Mouse (Mus musculus): ENCODE measurements around the gene Kif26b.

Kif26b gene

DNA sequence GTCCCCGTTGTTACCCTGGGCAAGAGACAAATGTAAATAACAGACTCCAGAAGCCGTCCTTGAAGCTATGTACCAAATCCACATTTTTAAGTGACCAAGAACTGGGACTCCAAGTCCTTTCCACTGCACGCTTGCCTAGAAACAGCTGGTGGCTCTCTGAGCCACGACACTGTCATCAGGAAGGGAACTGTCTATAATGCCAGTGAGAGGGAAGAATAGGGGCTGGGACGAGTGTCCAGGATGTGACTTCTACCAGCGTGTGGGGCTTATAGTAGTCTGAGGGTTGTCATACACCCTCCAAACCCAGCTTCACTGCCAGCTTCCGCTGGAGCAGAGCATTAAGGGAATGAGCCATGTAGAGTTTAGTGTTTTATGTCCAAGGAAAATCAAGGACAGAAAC lies 138.9 kb downstream of the Kif26b start:
- DNase-seq = no peak

DNA sequence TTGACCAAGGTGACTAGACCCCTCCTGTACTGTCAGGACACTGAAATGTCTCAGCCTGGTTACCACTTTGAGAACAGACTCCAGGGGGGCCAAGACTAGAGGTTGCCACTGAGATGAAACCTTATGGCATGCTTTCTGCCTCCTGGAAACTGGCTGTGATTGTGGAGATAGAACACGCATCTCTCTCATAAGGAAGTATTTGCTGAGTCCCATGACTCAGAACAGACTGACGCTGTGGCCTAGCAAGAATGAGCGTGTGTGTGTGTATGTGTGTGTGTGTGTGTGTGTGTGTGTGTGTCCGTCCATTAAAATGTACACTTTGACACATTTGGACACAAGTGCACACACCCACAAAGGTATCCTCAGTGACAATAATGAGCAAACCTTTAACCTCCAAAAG lies 140.0 kb downstream of the Kif26b start:
- peak in 1 of 2 experiments; percentile 14 for DNase-seq

DNA sequence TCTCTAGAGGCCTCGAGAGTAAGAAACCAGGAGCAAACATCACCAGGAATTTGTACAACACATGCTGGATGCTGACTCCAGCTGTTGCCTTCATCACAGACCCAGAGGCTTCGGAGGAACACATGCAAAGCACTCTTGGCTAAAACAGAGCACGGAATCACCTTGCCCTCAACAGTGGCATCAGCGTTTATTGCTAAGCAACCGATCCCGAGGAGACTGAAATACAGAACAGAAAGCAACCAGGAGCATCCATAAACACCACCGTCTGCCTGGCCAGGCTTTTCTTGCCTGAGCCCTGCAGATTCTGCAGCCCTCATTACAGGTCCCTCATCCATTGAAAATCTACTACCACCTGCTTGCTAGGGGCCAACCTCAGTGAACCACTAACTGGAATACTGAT lies 144.1 kb downstream of the Kif26b start:
- DNase-seq = no peak

DNA sequence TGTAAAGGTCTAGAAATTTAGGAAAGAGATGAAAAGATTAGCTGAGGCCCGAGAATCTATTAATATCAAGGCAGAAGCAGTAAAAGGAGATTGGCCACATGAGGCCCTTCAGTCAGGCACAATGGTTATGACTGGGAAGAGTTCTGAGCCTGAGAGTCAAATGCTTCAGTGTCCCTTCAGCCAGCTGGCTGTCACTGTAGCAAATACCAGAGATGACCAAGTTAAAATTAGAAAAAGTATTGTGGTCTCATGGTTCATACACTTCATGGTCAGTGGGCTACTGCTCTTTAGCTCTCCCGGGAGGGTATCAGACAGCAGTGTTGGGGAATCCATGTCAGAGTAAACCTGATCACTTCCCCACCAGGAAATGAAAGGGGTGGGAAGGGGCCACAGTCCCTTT lies 144.6 kb downstream of the Kif26b start:
- DNase-seq = no peak

DNA sequence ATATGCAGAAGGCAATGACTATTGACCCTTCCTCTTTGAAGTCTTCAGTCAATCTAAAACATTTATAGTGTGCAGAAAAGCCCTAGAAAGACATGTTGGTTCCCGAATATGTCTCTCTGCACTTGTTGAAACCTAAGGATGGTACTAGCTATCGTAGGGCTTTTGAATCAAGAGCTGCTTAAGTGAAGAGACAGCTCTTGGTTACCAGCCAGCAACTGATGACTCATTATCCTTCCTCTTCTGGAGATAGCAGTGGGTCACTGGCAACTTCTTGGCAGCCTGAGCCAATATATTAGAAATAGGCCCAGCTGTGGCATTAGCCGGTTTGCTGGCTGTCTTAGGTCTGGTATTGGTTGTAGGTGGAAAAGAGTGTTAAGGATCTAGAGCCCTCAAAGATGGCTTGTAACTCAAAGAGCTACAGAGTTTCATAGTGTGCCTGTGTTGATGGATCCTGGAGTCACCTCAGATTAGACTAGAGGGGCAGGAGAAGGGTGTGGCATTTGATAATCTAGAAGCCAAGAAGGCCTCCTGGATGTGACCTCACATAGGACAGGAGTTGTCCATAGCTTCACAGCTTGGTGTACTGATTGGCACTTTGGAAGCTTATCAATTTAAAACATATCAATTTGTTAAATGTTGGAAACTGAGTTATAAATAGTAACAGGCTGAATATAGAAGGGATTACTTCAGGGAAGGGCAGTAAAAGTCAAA lies 146.8 kb downstream of the Kif26b start:
- DNase-seq = peak; percentile 15 to 28

DNA sequence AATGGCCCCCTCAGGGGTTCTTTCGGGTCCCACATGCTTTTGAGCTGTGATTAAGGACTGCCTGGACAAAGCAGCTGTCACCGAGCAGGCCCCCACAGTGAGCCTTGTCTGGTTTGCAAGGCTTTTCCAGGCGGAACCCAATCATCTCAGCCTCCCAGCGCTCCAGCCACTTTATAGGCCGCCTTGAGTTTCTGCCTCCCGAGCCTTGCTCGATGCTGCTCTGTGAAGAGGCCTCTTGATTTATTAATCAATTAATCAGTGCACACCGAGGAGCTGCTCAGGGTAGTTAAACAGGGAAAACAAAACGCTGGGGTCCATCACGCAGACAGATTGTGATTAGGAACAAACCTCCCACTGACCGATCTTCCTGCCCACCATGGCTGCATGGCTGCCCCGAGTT lies 148.2 kb downstream of the Kif26b start:
- DNase-seq = no peak

DNA sequence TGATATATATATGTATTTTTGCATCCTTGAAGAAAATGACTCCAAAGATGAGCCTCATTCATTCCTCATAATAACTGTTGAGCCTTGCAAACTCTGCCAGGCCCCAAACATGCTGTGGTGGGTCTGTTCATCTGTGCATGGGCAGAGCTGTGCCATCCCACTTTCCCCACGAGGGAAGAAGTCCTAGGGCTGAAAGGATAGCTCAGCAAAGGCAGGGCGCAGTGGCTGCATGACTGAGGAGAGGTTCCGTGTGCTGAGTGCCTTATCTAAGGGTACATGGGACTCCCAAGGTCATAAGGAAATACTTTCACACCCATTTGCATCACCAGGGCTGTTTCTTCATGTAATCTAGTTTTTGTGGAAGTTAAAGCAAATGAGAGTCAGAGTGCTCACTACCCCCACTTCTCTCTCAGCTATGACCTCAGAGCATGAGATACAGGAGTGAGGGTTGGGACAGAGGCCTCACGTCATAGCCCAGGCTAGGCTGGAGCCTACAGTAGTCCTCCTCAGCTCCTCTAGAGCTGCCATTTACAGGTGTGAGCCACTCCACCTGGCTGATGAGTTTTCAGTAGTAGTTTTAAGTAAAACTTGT lies 148.8 kb downstream of the Kif26b start:
- no peak for DNase-seq

DNA sequence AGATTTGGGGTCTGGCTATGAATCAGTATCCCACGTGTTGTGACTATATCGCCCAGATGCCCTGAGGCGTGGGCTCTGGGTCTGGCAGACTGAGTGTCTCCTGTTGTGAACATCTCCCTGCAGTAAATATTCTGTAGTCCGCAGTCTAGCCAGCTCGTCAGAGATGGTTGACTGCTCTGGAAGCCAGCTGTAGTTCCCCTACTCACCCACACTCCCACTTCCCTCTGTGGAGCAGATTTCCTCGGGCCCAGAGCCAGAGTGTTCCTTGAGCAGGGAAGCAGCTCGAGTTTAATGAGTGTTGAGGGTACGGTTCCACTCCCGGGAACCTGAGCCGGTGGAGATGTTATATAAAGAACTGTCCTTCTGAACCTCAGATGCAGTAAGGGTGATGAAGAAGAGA lies 154.7 kb downstream of the Kif26b start:
- peak; percentile 30 to 52 for DNase-seq

DNA sequence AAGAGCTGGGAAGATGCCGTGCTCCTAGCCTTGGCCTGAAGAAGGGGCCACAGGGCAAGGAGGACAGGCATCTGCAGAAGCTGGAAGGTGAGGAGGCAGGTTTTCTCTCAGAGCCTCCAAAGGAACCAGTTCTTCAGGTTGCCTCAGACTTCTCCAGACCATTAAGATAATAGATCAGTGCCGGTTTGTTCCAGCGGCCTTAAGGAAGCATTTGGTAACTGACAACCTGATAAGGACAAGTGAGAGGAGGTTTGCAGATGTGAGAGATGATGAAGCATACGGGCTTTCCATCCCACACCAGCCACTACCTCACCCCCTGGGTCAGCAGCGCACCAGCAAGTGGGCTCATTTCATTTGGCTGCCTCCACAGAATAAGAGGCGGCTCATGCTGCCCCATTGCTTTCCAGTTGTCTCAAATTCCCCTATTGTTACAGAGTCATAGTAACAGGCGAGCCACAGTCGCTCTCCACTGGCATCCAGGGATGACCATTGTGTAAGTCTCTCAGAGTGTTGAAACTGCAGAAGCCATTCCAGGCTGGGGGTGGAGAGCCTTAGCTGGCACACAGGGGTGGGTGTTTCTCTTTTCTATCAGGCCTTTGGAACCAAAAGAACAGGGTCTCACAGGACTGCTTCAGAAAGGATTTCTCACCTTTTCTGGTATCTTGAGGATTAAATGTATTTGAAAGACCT lies 156.2 kb downstream of the Kif26b start:
- no peak for DNase-seq

DNA sequence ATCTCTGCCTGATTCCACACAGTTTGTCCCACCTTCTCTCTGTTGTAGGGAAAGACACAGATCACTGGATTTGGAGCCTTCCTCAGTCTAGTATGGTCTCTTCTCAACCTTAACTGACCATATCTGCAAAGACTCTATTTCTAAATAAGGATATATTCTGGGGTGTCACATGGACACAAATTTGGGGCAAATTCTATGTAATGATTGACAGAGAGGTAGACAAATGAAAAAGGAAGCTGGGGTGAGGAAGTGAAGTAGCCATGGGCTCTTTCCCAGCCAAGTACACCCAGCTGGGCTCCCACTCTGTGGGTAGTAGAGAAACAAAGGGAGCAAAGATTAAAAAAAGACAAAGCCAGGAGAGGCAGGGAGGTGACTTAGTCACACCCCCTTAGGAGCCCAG lies 158.0 kb downstream of the Kif26b start:
- no peak for DNase-seq

DNA sequence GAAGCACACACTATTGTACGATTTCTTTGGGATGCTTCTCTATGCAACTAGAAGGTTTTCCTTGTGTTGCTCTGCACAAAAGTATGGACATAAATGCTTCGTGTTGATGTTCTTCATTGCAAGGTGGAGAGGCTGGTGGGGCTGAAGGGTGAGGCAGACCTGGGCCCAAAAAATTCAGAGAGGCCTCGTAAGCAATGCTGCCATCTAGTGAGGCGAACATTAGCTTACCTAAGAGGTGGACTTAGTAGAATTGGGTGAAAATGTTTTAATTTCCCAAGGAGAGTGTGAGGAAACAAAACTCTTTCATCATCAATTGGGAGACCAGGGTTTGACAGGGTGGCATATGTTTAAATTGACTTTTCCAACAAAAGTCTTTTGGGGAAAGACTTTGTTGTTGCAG lies 160.6 kb downstream of the Kif26b start:
- DNase-seq = peak in 1 of 2 experiments; percentile 12

DNA sequence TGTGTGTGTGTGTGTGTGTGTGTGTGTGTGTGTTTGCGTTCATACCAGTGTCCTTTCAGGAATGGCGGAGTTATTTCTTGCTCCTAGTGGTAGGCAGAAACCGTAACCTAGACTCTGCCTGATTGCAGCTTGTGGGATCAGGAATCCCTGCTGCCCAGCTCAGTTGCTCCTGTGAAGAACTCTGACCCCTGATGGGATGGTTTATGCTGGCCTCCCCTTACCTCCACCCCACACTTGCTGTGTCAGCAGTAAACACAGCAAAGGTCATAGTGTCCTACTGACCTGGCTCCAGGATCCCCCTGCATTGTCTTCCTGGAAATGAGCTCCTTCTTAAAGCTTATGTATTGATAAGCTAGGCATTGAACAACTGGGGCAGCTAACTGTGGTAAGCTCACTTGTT lies 162.8 kb downstream of the Kif26b start:
- DNase-seq = no peak

DNA sequence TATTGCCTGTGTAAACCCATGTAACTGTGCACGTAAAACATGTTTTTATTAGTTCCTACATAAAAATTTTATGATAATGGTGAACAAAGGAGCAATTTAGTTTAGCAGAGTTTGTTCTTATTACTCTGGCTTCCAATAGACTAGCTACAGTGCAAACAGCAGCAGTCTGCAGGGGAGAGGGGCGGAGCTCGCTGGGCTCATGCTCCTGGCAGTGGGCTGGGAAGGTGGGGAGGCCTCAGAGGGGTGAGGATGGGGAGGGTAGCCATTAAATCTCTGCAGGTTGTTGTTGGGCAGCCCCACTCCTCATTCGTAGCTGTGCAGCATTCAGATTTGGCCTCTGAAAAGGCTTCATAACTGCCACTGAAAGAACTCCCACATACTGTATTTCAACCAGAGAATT lies 171.2 kb downstream of the Kif26b start:
- DNase-seq = no peak

DNA sequence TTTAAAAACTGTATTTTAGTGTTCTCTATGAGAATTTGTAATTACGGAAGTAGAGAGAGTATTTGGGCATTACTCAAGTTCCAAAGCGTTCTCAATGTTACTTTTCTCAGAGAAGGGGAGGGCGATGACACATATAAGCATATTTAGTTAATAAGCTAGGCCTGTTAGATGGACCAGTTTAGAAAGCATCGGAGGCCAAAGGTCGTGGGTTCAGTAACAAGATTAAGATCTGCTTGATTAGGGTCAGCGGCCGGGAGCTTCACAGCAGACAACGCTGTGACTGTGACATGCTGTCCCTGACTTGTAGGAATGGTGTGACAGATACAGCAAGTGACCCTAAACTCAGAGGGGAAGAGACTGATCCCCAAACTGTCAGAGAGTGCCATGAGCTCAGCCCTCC lies 174.6 kb downstream of the Kif26b start:
- peak in 1 of 2 experiments; percentile 3 for DNase-seq

DNA sequence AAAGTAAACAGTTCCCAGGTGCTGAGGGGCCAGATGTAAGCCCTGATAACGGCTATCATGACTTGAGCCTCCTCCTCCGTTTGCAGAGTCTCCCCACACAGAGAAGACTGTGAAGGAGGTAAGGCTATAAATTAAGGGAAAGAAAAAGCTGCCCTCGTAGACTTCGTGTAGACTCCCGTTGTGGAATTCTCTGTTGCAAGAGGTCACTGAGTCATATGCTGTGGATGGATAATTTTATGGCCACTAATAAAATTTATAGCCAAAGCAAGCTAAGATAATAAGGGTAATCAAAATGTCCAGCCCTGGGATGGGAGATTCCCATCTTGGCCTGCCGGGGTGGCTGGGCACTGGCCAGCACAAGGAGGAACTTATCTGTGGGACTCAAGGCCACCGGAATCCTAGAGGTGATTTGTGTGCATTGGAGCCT lies 179.0 kb downstream of the Kif26b start:
- peak; percentile 28 to 30 for DNase-seq

DNA sequence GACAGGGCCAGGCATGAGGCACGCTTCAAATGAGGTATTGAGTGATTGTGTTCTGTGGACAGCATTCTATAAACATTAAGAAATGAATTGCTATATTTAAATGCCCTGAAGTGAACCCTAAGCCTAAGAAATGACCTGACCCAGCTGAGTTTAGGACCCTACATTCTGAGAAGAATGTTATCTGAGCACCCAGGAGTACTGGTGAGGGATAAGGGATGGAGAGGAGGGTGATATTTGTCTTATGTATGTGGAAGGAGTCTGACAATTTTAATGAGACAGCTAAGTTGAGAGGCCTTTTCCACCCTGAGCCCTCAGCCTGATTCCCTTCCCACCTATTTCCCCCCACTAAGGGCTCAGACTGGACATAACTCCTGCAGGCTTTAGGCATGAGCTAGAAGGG lies 179.4 kb downstream of the Kif26b start:
- DNase-seq = no peak

DNA sequence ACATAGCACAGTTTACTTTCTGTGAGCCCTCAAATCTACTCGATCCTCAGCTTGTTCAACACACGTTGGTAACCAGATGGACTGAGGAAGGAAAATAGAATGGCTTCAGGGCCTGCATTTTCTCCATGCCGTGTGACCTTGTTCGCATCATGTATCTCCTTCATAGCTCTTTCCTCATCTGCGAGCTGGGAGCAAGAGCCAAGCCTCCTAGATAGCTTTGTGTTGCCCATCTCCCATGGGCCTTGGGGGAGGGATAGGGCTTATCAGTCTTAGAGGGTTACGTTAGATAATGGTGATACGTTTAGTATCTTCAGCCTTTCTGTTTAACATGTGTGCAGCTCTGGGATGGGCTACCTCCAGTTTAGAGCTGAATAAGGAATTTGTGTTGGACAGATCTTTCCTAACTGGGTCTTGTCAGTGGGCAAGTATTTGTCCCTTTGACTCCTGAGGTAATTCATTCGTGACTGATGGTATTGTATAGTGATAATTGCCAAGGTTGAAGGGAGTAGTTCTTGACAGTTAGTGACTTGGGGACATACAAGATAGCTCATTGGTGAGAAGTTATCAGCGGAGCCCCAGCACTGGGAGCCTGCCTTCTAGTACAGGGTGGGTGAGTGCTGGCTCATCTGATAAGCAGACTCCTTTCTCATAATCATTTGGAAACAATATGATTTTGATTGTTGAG lies 183.4 kb downstream of the Kif26b start:
- no peak for DNase-seq

DNA sequence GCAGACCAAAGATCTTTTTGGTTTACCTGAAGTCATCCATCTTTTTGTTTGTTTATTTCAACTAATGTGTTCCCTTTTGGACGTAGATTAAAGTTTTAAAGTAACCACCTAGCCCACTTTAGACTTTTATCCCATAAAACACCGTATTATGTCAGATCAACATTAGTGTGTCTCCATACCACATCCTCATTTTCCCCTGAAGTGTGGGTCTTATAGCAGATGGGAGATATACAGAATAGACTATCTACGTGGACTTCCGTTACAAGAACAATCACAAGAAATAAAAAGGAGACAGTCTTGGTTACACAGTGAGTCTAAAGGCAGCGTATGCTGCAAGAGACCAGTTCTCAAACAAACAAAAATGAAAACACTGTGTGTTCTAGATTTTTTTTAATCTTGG lies 185.3 kb downstream of the Kif26b start:
- no peak for DNase-seq

DNA sequence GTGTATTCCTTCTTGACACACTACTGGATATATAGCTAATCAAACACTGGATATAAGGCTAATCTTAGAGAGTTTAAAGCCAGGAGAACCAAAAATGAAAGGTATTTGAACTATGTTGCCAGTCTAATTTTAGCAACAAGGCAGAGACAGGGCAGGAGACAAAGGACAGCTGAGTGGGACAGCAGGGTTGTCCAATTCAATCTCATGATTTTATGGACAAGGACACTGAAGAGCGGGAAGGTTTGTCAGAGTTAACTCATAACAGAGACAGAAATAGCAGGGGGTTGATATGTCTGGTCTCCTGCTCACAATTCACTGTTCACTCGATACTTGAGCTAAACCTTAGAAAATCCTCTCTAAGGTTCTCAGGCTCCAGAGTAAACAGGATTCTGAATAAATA lies 187.5 kb downstream of the Kif26b start:
- no peak for DNase-seq

DNA sequence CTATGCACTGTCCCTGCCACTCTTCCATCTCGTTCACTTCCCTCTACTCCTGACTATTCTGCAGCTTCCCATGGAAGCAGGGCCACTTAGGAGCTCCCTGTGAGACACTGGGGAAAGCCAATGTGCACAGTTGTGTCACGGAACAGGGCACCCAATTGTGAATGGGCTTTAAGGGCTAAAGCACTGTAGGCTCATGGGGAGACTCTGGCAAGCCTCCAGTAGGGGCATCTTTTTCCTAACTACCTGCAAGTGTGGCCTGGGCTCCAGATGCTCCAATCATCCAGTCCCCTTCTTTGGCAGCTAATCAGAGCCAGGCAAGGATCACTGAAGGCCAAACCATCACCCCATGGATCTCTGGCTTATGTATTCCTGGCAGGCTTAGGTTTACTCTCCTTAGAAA lies 191.9 kb downstream of the Kif26b start:
- no peak for DNase-seq

DNA sequence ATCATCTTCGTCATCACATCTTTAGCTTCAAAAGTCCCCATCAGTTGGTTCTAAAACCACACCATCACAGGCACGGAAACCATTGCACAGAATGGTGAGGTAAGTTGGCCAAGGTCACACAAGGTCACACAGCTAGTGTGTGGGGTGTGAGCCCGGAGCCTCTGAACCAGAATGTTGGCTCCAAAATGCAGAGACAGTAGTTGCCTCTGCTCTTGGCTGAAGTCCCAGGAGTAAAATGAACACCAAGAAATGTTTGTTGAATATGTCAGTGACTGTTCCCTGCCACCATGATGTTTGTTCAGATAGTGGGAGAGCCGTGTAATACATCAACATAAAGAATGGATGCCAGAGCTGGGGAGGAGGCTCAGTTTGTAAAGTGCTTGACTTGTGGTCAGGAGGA lies 193.9 kb downstream of the Kif26b start:
- no peak for DNase-seq

DNA sequence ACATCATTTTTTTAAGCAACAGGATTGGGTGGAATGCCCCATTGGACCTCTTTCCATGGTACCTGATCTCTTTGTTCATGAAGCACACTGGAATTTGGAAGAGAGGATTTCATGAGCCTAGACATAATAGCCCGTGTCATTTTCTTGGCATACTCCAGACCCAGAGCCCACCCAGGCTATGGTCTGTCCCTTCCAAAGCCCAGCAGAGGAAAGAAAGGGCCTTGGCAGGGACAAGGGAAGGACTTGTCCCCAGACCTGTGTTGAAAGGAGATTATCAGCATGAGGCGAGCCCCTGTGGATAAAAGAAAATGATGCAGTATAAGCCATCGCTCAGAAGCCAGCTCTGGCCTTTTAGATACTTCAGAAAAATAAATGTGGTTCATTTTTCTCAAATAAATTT lies 196.6 kb downstream of the Kif26b start:
- no peak for DNase-seq

DNA sequence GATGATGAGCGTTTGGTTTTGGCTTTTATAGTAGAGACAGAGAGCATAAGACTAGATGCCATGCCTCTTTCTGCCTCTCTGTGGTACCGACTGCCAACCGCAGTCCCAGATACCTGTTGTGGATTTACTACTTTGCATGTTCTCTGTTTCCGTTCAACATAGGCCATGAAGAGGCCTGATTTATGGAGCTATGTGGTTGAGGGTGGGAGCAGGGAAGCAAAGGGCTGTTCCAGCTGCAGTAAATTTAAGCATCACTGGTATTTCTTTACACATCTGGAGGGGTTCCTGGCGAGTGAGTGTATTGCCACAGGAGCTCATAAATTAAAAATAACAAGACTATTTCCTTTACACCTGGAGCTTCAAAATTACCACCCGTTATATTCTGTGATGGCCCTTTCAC lies 199.3 kb downstream of the Kif26b start:
- DNase-seq = no peak

DNA sequence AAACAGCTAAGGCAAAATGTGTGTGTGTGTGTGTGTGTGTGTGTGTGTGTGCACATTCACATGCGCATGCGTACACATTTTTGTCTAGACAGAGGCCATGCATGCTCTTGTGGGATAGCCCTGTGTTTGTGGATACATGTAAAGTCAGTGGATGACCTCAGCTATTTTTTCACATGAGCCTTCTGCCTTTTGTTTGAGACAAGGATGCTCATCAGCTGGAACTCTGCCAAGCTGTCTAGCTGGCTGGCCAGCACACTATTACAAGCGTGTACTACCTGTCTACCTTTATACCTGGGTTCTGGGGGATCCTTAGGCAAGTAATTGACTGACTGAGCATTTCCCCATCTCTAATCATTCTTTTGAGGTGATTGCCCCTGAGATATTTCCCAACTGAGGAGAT lies 201.3 kb downstream of the Kif26b start:
- no peak for DNase-seq
